Mouse (Mus musculus) embryonic facial prominence, embryonic 11.5 days (tissue): ENCODE data around the gene Ahdc1. TPM values are rescaled to one million over a fixed set of nuclear protein-coding genes. Genes with fewer than 3 reads are reported as not detected.

Source experiments
- ATAC-seq: fragments of 200-750 bp; cut with Nextera tagmentation; replicated peaks from 2 replicates; pipeline ENCODE4 v1.8.0; 2017; ENCODE audit warnings: low read depth; ENCODE audit not compliant: insufficient number of reproducible peaks, low FRiP score, low TSS enrichment
- DNase-seq: peaks from one replicate; pipeline ENCODE4 v3.0.0-alpha.2; 2015; ENCODE audit warnings: low spot score
- H3K27ac ChIP-seq: fragments of 300-500 bp; sonication (generic); replicated peaks from 2 replicates; pipeline ENCODE4 v1.5.1; 2014; ENCODE audit warnings: mild to moderate bottlenecking, low read depth, low read length, control low read depth
- H3K27me3 ChIP-seq: fragments of 300-500 bp; sonication (generic); 2 replicates; pipeline ENCODE4 v1.6.1; 2014; ENCODE audit warnings: mild to moderate bottlenecking, low read length, moderate library complexity, mixed read lengths; ENCODE audit not compliant: control insufficient read depth, insufficient read depth
- H3K36me3 ChIP-seq: fragments of 300-500 bp; sonication (generic); replicated peaks from 2 replicates; pipeline ENCODE4 v1.6.1; 2014; ENCODE audit warnings: low read depth, mild to moderate bottlenecking, low read length, moderate library complexity, mixed read lengths; ENCODE audit not compliant: control insufficient read depth, insufficient read depth
- H3K4me1 ChIP-seq: fragments of 300-500 bp; sonication (generic); 2 replicates; pipeline ENCODE4 v1.6.1; 2014; ENCODE audit warnings: low read length, mixed read lengths; ENCODE audit not compliant: control insufficient read depth, insufficient read depth
- H3K4me2 ChIP-seq: fragments of 300-500 bp; sonication (generic); 2 replicates; pipeline ENCODE4 v1.6.1; 2014; ENCODE audit warnings: low read depth, mild to moderate bottlenecking, control low read depth, low read length, moderate library complexity
- H3K4me3 ChIP-seq: fragments of 300-500 bp; sonication (generic); 2 replicates; pipeline ENCODE4 v1.5.1; 2014; ENCODE audit warnings: low read depth, low read length, control low read depth
- H3K9ac ChIP-seq: fragments of 300-500 bp; sonication (generic); replicated peaks from 2 replicates; pipeline ENCODE4 v1.6.1; 2014; ENCODE audit warnings: mild to moderate bottlenecking, control low read depth, low read length
- H3K9me3 ChIP-seq: fragments of 300-500 bp; sonication (generic); replicated peaks from 2 replicates; pipeline ENCODE4 v1.6.1; 2016; ENCODE audit warnings: mild to moderate bottlenecking, low read length, inconsistent platforms, mixed read lengths; ENCODE audit not compliant: control insufficient read depth
- WGBS: fragments of 180-500 bp; shearing (Covaris S2); extraction: QIAGEN DNeasy Blood & Tissue Kit; methylation state at CpG from one replicate; pipeline ENCODE4 v1.1.7; 2014; 5-methylcytosine and 5-hydroxymethylcytosine counted together
- polyA plus RNA-seq: library from polyadenylated mRNA; unstranded; fragments of >200 nt; fragmentation: Nextera tagmentation; extraction: Ambion mirVana; gene quantifications from 2 replicates; pipeline ENCODE4 v1.2.1, GENCODE M21; 2014

Gene Ahdc1
- polyA plus RNA-seq, 1 experiment from 2014 or later, result 6.6 TPM

DNA sequence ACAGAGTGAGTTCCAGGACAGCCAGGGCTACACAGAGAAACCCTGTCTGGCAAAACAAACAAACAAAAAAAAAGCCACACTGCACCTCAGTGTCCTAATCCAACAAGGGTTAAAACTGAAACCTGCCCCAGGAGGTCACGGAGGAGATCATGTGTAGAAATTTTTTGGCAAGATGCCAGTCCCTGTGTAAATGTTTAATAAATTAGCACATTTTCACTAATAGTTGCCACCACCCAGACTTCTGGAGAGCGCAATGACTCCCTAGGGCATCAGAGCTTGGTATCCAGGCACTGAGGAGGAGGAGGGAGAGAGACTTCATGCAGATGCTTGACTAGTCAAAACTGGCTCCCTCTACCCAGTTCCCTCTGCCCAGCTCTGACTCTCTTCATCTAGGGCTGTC lies 31.9 kb upstream of the Ahdc1 start:
- ATAC-seq (no peak), DNase-seq (no peak)
- Histone ChIP-seq H3K27ac (no peak overlapping the region), H3K4me3 (no peak overlapping the region), H3K9ac (no peak overlapping the region), H3K4me2 (no peak overlapping the region), H3K4me1 (peaks cover 6% of the 10 kb centered on the region), H3K9me3 (no peaks in the 10 kb centered on the region), H3K27me3 (peaks cover 3% of the 10 kb centered on the region; the same call in 1 of the 2 replicates), H3K36me3 (no peaks in the 10 kb centered on the region)
- 98% methylated on average over 2 of the region's 2 CpGs for WGBS

- ATAC-seq, result no peak
- Histone ChIP-seq H3K27me3 (no peaks in the 10 kb centered on the region), H3K27ac (no peak overlapping the region), H3K4me3 (no peak overlapping the region), H3K36me3 (no peaks in the 10 kb centered on the region), H3K4me1 (peaks cover 6% of the 10 kb centered on the region), H3K9me3 (no peaks in the 10 kb centered on the region), H3K9ac (no peak overlapping the region), H3K4me2 (no peak overlapping the region)
- 84% methylated on average over 6 of the region's 6 CpGs for WGBS
- no peak for DNase-seq
These were observed 29.4 kb upstream of the Ahdc1 start for GRCm38 (mm10) chr4:132981621-132982020.

DNA sequence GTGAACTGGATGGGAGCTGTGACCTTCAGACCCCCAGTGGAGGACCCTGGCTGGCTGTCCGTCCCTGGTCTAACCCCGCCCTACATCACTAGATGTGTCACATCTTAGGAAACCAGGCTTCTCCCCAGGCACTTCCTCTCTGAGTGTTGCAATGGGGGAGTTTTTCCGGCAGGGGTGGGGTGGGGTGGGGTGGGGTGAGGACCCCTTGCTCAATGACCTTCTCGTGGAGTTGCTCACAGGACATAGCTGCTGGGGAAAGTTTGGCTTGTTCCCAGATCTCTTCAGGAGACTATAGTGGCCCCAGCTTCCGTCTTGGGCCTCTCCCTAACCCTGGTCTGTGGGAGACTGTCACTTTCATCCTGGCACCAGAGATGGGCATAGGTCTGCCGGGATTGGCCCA lies 28.1 kb upstream of the Ahdc1 start:
- no peak overlapping the region for H3K9ac ChIP-seq
- H3K27me3 ChIP-seq, result no peaks in the 10 kb centered on the region
- ATAC-seq (no peak), DNase-seq (no peak)
- 68% methylated on average over 6 of the region's 6 CpGs for WGBS
- H3K9me3 ChIP-seq, result no peaks in the 10 kb centered on the region
- no peak overlapping the region for H3K4me3 ChIP-seq
- no peak overlapping the region for H3K27ac ChIP-seq
- H3K4me1 ChIP-seq, result peaks cover 6% of the 10 kb centered on the region
- no peaks in the 10 kb centered on the region for H3K36me3 ChIP-seq
- no peak overlapping the region for H3K4me2 ChIP-seq

DNA sequence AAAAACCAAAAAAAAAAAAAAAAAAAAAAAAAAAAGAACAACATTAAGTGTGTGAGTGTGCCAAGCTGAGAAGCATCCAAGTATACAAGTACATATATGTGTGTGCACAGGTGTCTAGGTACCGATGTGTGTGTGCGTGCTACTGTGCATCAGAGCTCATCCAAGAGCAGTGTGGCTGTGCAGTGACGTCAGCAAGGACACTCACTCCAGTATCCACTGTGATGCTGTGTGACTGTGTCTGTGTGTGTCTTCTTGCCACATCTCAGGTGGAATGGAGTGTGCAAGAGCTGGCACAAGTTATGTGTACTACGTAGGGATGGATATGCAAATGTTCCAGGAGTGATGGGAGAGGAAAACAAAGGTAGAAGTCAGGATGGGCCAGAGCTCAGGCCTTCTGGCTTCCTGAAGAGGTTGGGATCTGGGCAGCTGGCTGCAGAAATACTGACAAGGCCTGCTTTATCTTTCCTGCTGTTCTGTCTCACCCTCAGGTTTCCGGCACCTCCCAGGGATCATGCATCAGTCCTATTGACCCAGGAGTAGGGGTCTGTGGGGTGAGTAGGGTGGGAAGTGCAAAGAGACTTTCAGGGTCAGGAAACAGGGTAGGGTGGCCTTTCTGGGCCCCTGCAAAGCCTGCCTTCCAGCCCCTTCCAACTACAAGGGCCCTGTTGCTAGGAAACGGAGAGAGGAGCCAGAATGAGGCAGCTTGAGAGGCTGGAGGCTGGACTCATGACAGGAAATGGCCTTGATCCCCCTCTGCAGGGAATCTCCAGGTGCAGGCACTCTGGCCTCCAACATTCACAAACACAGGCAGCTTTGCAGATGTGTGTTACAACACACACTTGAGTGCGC lies 27.2 kb upstream of the Ahdc1 start:
- H3K9ac ChIP-seq, result no peak overlapping the region; the same call in 1 of the 2 replicates
- 45% methylated on average over 7 of the region's 7 CpGs for WGBS
- H3K36me3 ChIP-seq, result no peaks in the 10 kb centered on the region
- H3K9me3 ChIP-seq, result no peaks in the 10 kb centered on the region
- H3K4me1 ChIP-seq, result peaks cover 6% of the 10 kb centered on the region
- DNase-seq (peak; percentile 81), ATAC-seq (peak; percentile 50; the same call in 1 of the 2 replicates)
- no peak overlapping the region for H3K4me2 ChIP-seq
- no peak overlapping the region for H3K4me3 ChIP-seq
- H3K27me3 ChIP-seq, result no peaks in the 10 kb centered on the region
- H3K27ac ChIP-seq, result peak overlapping the region; percentile 70

DNA sequence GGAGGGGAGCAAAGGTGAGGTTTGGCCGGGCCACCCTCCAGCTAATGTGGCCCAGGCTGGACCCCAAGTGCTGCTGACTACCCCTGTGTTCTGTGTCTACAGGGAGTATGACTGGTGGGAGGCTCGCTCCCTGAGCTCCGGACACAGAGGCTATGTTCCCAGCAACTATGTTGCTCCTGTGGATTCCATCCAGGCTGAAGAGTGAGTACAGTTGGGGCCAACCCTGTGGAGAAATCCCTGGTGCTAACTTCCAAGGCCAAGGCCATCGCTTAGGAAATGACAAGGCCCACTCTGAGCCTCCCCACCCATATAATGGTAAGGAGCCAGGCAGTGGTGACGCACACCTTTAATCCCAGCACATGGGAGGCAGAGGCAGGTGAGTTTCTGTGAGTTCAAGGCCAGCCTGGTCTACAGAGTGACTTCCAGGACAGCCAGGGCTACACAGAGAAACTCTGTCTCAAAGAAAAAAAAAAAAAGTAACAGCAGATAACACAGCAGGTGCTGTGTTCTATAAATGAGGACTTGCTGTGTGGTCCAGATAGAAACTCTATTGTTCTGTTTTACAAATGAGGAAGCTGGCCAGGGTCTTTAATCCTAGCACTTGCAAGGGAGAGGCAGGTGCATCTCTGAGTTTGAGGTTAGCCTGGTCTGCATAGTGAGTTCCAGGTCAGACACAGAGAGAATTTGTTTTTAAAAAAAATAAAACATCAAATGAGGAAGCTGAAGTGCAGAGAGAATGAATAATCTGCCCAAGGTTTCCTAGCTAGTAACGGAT lies 22.3 kb upstream of the Ahdc1 start:
- Histone ChIP-seq H3K36me3 (no peaks in the 10 kb centered on the region), H3K27me3 (no peaks in the 10 kb centered on the region), H3K27ac (no peak overlapping the region), H3K4me1 (peaks cover 5% of the 10 kb centered on the region), H3K9me3 (no peaks in the 10 kb centered on the region), H3K4me3 (no peak overlapping the region), H3K4me2 (no peak overlapping the region), H3K9ac (no peak overlapping the region)
- ATAC-seq (no peak), DNase-seq (no peak)
- WGBS, result 85% methylated on average over 6 of the region's 6 CpGs

DNA sequence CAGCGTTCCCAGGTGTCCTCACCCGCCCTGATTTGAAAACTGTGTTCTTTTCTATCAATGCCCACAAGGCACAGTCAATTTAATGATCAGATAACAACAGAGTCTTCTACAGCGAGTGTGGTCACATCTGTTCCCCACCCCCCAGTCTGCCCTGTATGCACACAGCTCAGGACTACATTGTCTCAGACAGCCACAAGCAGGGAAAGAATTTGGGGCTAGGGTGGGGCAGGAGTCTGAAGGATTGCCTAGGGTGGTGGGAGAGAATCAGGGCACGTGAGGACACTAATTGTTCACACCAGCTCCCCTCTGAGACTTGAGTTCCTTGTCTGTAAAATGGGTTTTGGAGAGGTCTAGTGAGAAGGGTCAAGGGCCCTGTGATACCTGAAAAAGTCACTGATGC lies 17.5 kb upstream of the Ahdc1 start:
- ATAC-seq (no peak), DNase-seq (no peak)
- WGBS, result 48% methylated on average over 4 of the region's 4 CpGs
- Histone ChIP-seq H3K4me3 (no peak overlapping the region), H3K36me3 (no peaks in the 10 kb centered on the region), H3K9ac (no peak overlapping the region), H3K4me1 (no peaks in the 10 kb centered on the region), H3K27me3 (no peaks in the 10 kb centered on the region), H3K27ac (no peak overlapping the region), H3K4me2 (no peak overlapping the region), H3K9me3 (no peaks in the 10 kb centered on the region)

GRCm38 (mm10) chr4:132997469-132998237 lies 13.4 kb upstream of the Ahdc1 start:
- H3K36me3 ChIP-seq, result no peaks in the 10 kb centered on the region
- 51% methylated on average over 14 of the region's 14 CpGs for WGBS
- DNase-seq (no peak), ATAC-seq (no peak)
- no peaks in the 10 kb centered on the region for H3K27me3 ChIP-seq
- no peak overlapping the region for H3K27ac ChIP-seq
- H3K9ac ChIP-seq, result no peak overlapping the region
- H3K4me2 ChIP-seq, result no peak overlapping the region
- peaks cover under 1% of the 10 kb centered on the region; the same call in 1 of the 2 replicates for H3K4me1 ChIP-seq
- no peak overlapping the region for H3K4me3 ChIP-seq
- H3K9me3 ChIP-seq, result no peaks in the 10 kb centered on the region
